Mouse (Mus musculus): ENCODE measurements at regions not wholly inside any gene's neighbourhood (a gene's known extent, or its start where the extent isn't known, plus 50 kb on each side); places are given as distances from the start of the nearest gene placed in this dataset.

DNA sequence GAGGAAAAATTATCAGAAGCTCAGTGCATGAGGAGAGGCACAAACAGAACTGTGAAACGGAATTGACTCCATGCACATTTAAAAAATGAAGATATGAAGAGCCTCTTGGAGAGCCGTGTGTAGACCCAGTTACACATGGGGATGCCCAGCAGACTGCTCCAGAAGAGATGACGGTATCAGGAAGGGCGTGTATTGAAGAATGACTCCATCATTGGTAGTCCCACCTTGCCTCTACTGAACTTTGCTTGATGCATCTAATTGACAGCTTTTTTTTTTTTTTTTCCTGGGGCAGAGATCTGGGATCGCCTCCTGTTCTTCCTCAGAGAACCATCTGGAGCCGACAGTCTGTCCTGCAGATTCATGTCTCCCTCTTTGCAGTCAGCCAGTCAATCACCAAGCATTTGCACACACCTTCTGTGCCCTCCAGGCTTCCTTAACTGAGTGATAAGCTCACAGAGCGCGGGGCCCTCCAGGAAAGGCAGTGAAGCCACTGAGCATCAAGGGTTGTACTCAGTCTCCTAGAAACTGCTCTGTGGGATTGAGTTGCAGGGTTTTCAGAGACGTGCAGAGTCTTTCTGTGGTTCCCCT is 57.6 kb upstream of the D1Pas1 start:
- H3K4me2 ChIP-seq (ENCODE audit: low read length): no peak overlapping the region
- H3K27ac ChIP-seq (ENCODE audit: low read length): no peak overlapping the region
- no peaks in the 10 kb centered on the region for H3K4me1 ChIP-seq (ENCODE audit: control insufficient read depth, insufficient read depth, low read length)
- no peak overlapping the region for H3K4me3 ChIP-seq (ENCODE audit: low read depth, low read length)
- H3K27me3 ChIP-seq (ENCODE audit: control insufficient read depth, insufficient read depth, low read depth, low read length): no peaks in the 10 kb centered on the region
- H3K9me3 ChIP-seq (replicated peaks; ENCODE audit: control insufficient read depth, low read length, poor library complexity, severe bottlenecking): no peaks in the 10 kb centered on the region
- no peaks in the 10 kb centered on the region for H3K36me3 ChIP-seq (ENCODE audit: control insufficient read depth, insufficient read depth, low read length)
- no peak overlapping the region for H3K9ac ChIP-seq (ENCODE audit: low read depth, low read length)
- 84% methylated on average over 9 of the region's 9 CpGs for WGBS
- ATAC-seq: no peak

DNA sequence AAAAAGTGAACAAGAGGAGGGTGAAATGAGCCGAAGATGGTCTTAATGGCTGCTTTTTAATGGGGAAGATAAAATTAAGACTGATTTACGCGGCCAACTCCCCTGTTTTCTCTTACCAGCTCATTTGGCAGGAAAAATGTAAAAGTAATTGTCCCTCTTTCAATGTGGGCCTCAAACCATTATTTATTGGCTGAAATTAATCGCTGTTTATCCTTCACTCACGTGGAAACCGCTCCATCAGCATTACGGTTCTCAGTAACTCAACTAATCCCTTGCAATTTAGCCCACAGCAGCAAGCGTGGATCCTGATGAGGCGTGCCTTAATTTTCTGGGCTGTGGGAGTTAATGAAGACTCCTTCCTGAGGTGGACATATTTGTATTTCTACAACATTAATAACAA is 58.1 kb upstream of the D1Pas1 start:
- Histone ChIP-seq H3K27me3 (ENCODE audit: control insufficient read depth, insufficient read depth, low read depth, low read length) (no peaks in the 10 kb centered on the region), H3K27ac (ENCODE audit: low read length) (no peak overlapping the region), H3K4me1 (ENCODE audit: control insufficient read depth, insufficient read depth, low read length) (no peaks in the 10 kb centered on the region), H3K9ac (ENCODE audit: low read depth, low read length) (no peak overlapping the region), H3K9me3 (replicated peaks; ENCODE audit: control insufficient read depth, low read length, poor library complexity, severe bottlenecking) (no peaks in the 10 kb centered on the region), H3K36me3 (ENCODE audit: control insufficient read depth, insufficient read depth, low read length) (no peaks in the 10 kb centered on the region), H3K4me3 (ENCODE audit: low read depth, low read length) (no peak overlapping the region), H3K4me2 (ENCODE audit: low read length) (no peak overlapping the region)
- WGBS: 75% methylated on average over 9 of the region's 9 CpGs
- no peak for ATAC-seq

DNA sequence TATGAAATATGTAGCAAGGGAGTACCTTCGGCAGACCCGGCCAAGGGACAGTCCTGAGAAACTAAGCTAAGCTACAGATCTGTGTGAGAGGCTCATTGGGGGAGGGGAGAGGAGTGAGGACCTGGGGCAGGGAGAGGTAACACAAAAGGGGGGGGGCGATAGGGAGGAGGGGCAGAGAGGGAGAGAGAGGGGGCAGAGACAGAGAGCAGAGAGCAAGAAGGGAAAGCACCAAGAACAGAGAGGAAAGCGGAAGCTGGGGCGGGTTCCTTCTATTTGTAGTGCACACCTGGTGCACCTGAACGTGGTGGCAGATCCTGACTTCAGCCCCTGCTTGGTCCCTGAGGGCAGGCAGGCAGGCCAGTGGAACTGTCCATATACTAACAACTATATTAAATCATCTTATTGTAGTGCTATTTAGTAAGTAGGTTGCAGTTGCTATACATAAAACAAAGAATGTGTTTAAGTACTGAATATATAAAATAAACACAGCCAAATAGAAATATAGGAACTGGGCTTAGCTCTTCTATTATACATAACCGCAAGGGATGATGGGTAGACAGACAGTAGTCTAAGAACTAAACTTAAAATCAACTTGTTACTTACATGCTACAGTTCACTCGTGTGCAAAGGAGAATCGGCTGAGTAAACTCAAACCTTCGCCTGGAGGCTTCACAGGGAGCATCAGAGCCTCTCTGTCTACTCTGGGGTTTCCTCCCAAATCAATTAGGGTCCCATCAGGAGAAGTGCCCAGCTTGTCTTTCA is 59.6 kb upstream of the D1Pas1 start:
- Histone ChIP-seq H3K9me3 (replicated peaks; ENCODE audit: control insufficient read depth, low read length, poor library complexity, severe bottlenecking) (no peaks in the 10 kb centered on the region), H3K27ac (ENCODE audit: low read length) (no peak overlapping the region), H3K4me1 (ENCODE audit: control insufficient read depth, insufficient read depth, low read length) (no peaks in the 10 kb centered on the region), H3K36me3 (ENCODE audit: control insufficient read depth, insufficient read depth, low read length) (no peaks in the 10 kb centered on the region), H3K9ac (ENCODE audit: low read depth, low read length) (no peak overlapping the region), H3K27me3 (ENCODE audit: control insufficient read depth, insufficient read depth, low read depth, low read length) (no peaks in the 10 kb centered on the region), H3K4me3 (ENCODE audit: low read depth, low read length) (no peak overlapping the region), H3K4me2 (ENCODE audit: low read length) (no peak overlapping the region)
- WGBS: 83% methylated on average over 9 of the region's 10 CpGs
- no peak for ATAC-seq

DNA sequence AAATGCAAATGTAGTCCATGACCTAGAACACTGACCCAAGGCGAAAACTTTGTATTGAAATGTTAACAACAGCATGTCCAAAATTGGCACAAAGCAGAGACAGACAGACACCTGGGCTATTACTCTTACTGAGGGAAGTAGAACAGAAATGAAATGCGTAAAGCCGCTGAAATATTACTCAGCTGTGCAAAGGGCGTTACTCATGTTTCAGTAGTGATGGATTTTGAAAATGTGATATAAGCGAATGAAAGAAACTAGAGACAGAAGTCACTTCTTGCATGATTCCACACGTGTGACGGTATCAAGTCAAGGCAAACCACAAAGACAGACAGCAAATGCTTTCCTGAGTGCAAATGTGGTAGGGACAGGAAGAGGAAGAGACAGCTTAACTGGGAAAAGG is 61.3 kb upstream of the D1Pas1 start:
- H3K4me2 ChIP-seq (ENCODE audit: low read length): no peak overlapping the region
- no peak for ATAC-seq
- 94% methylated on average over 7 of the region's 7 CpGs for WGBS
- no peak overlapping the region for H3K27ac ChIP-seq (ENCODE audit: low read length)
- H3K9ac ChIP-seq (ENCODE audit: low read depth, low read length): no peak overlapping the region
- no peaks in the 10 kb centered on the region for H3K36me3 ChIP-seq (ENCODE audit: control insufficient read depth, insufficient read depth, low read length)
- no peaks in the 10 kb centered on the region for H3K27me3 ChIP-seq (ENCODE audit: control insufficient read depth, insufficient read depth, low read depth, low read length)
- H3K4me3 ChIP-seq (ENCODE audit: low read depth, low read length): no peak overlapping the region
- no peaks in the 10 kb centered on the region for H3K4me1 ChIP-seq (ENCODE audit: control insufficient read depth, insufficient read depth, low read length)
- no peaks in the 10 kb centered on the region for H3K9me3 ChIP-seq (replicated peaks; ENCODE audit: control insufficient read depth, low read length, poor library complexity, severe bottlenecking)

DNA sequence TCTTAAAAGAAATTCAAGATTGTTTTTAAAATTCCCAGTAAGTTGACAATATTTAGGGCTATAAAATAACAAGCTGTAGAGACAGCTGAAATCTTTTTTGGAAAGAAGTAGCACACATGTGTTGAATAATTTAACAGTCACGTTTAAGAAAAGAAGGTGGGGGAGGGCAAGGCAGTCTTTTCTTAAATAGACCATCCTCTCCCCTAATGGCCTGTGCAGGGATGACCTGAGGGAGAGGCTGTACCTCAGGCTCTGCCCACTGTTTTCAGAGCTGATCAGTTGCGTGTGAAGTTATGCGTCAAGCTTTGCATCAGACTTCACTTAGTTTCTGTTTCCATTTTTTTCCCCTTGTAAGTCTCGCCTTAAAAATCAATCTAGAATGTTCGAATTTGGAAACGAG is 65.7 kb upstream of the D1Pas1 start:
- Histone ChIP-seq H3K4me3 (ENCODE audit: low read depth, low read length) (no peak overlapping the region), H3K36me3 (ENCODE audit: control insufficient read depth, insufficient read depth, low read length) (no peaks in the 10 kb centered on the region), H3K4me1 (ENCODE audit: control insufficient read depth, insufficient read depth, low read length) (no peaks in the 10 kb centered on the region), H3K27ac (ENCODE audit: low read length) (no peak overlapping the region), H3K9ac (ENCODE audit: low read depth, low read length) (no peak overlapping the region), H3K27me3 (ENCODE audit: control insufficient read depth, insufficient read depth, low read depth, low read length) (no peaks in the 10 kb centered on the region), H3K4me2 (ENCODE audit: low read length) (no peak overlapping the region), H3K9me3 (replicated peaks; ENCODE audit: control insufficient read depth, low read length, poor library complexity, severe bottlenecking) (no peaks in the 10 kb centered on the region)
- no peak for ATAC-seq
- WGBS: 82% methylated on average over 6 of the region's 6 CpGs

DNA sequence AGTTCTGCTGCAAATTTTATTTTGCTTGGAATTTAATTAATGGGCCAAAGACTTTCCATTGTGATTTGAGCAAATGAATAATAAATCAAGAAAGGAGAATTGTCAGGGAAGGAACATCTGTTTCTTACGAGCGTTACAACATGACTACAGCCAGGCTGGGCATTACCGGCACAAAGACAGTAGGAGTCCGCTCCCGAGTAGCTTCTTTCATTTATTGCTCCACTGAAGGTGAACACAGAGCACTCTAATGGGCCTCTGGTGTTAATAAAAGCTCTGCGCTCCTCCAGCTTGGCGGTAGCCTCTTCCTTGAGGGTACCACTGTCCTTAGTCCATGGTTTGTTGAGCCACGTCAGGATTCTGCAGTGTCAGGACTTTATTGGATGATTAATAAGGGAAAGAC is 69.0 kb upstream of the D1Pas1 start:
- no peaks in the 10 kb centered on the region for H3K27me3 ChIP-seq (ENCODE audit: control insufficient read depth, insufficient read depth, low read depth, low read length)
- no peak overlapping the region for H3K4me2 ChIP-seq (ENCODE audit: low read length)
- no peaks in the 10 kb centered on the region for H3K9me3 ChIP-seq (replicated peaks; ENCODE audit: control insufficient read depth, low read length, poor library complexity, severe bottlenecking)
- no peaks in the 10 kb centered on the region for H3K36me3 ChIP-seq (ENCODE audit: control insufficient read depth, insufficient read depth, low read length)
- H3K9ac ChIP-seq (ENCODE audit: low read depth, low read length): no peak overlapping the region
- H3K4me3 ChIP-seq (ENCODE audit: low read depth, low read length): no peak overlapping the region
- WGBS: 41% methylated on average over 8 of the region's 8 CpGs
- ATAC-seq: no peak
- H3K4me1 ChIP-seq (ENCODE audit: control insufficient read depth, insufficient read depth, low read length): no peaks in the 10 kb centered on the region
- H3K27ac ChIP-seq (ENCODE audit: low read length): no peak overlapping the region

DNA sequence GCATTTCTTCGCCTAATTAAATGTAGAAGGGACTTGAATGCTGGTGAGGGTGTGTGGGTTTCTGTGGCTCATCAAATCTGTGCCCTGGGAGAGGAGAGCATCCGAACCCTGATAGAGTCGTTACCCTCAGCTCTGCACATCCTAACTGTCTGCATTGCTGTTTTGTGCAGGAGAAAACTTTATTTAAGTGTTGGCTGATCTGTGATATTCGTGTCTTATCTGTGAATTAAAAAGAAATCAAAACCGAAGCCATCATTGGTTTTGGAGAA is 77.7 kb upstream of the D1Pas1 start:
- Histone ChIP-seq H3K4me2 (ENCODE audit: low read length) (no peak overlapping the region), H3K27me3 (ENCODE audit: control insufficient read depth, insufficient read depth, low read depth, low read length) (no peaks in the 10 kb centered on the region), H3K9me3 (replicated peaks; ENCODE audit: control insufficient read depth, low read length, poor library complexity, severe bottlenecking) (no peaks in the 10 kb centered on the region; the same call in 1 of the 2 replicates), H3K4me3 (ENCODE audit: low read depth, low read length) (no peak overlapping the region), H3K27ac (ENCODE audit: low read length) (no peak overlapping the region), H3K36me3 (ENCODE audit: control insufficient read depth, insufficient read depth, low read length) (no peaks in the 10 kb centered on the region), H3K9ac (ENCODE audit: low read depth, low read length) (no peak overlapping the region), H3K4me1 (ENCODE audit: control insufficient read depth, insufficient read depth, low read length) (peaks cover 6% of the 10 kb centered on the region)
- no peak for ATAC-seq
- 53% methylated on average over 5 of the region's 5 CpGs for WGBS

DNA sequence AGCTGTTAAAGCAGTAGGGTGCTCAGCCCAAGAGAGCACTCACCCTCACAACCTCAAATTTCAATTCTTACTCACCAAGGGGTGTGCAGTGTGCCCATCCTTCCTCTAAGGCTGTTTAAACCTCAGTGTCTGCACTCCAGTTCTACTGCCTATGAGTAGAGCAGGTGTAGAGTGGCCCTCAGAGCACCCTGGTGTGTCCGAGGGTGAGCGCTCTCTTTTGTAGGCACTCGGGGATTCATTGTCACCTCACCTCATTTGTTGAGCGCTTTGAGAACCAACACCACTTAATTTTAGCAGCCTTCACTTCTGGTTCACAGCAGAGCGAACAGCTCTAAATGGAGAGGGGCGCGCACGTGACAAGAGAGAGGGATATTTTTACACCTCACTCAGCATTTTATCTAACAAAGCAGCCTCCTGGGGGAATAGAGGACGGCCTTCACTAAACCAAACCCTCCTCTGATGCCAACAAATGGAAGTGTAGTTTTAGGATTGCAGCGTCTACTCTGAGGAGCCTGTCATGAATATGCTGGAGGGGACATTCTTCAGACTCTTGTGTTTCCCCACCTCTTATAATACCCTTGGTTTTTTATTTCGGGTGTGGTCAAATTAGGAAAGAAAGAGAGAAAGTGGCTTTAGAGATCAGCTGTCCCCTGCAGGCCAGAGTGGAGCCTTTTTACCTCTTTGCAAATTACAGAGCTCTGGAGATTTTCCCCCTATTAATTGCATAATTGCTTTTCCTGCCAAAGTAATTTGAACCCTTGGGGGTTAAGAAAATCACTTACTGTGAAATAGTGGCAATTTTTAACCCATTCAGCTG is 78.2 kb upstream of the D1Pas1 start:
- Histone ChIP-seq H3K9me3 (replicated peaks; ENCODE audit: control insufficient read depth, low read length, poor library complexity, severe bottlenecking) (no peaks in the 10 kb centered on the region; the same call in 1 of the 2 replicates), H3K36me3 (ENCODE audit: control insufficient read depth, insufficient read depth, low read length) (no peaks in the 10 kb centered on the region), H3K4me2 (ENCODE audit: low read length) (no peak overlapping the region), H3K9ac (ENCODE audit: low read depth, low read length) (no peak overlapping the region), H3K27me3 (ENCODE audit: control insufficient read depth, insufficient read depth, low read depth, low read length) (no peaks in the 10 kb centered on the region), H3K27ac (ENCODE audit: low read length) (no peak overlapping the region), H3K4me1 (ENCODE audit: control insufficient read depth, insufficient read depth, low read length) (peaks cover 6% of the 10 kb centered on the region), H3K4me3 (ENCODE audit: low read depth, low read length) (no peak overlapping the region)
- 45% methylated on average over 11 of the region's 11 CpGs for WGBS
- no peak for ATAC-seq

DNA sequence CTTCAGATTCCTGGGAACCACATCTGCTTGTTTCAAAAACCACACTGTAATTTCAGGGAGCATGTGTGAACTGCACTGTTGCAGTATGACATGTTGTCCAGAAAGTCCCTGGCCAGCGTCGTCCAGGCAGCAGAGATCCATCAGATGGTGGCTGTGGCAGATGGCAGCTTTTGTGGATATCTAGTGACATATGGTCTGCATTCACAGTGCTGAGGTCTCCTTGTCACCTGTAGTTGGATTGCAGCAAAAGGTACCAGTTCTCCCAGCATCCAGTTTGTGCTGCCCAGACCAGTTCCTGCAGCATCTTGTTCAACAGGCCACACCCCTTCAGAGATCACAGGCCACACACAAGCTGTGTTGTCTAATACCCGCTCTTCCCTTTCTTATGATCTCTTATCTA is 80.1 kb upstream of the D1Pas1 start:
- WGBS: 62% methylated on average over 3 of the region's 3 CpGs
- Histone ChIP-seq H3K27me3 (ENCODE audit: control insufficient read depth, insufficient read depth, low read depth, low read length) (no peaks in the 10 kb centered on the region), H3K9me3 (replicated peaks; ENCODE audit: control insufficient read depth, low read length, poor library complexity, severe bottlenecking) (no peaks in the 10 kb centered on the region; the same call in 1 of the 2 replicates), H3K4me2 (ENCODE audit: low read length) (no peak overlapping the region), H3K27ac (ENCODE audit: low read length) (no peak overlapping the region), H3K9ac (ENCODE audit: low read depth, low read length) (no peak overlapping the region), H3K4me3 (ENCODE audit: low read depth, low read length) (no peak overlapping the region), H3K36me3 (ENCODE audit: control insufficient read depth, insufficient read depth, low read length) (no peaks in the 10 kb centered on the region), H3K4me1 (ENCODE audit: control insufficient read depth, insufficient read depth, low read length) (peaks cover 6% of the 10 kb centered on the region)
- ATAC-seq: no peak

Measured in midbrain, embryonic 16.5 days (tissue).